Mouse (Mus musculus): ENCODE measurements around the gene Flna. TPM values are rescaled to one million over a fixed set of nuclear protein-coding genes. Genes with fewer than 3 reads are reported as not detected.

The Flna gene
- 215 and 271 TPM in 2 replicates for polyA plus RNA-seq (2016; fragmentation: Nextera tagmentation; extraction: Ambion mirVana)

GRCm38 (mm10) chrX:74249615-74250014, at the start of gene Flna:
Flna (minus strand) TSS chrX:74249820.
- peaks cover 10% of the 10 kb centered on the region for H3K4me1 ChIP-seq (replicated peaks)
- H3K27me3 ChIP-seq (ENCODE audit: insufficient read depth, poor library complexity, severe bottlenecking): peaks cover 6% of the 10 kb centered on the region; the same call in 1 of the 2 replicates
- peak within 1 kb of the TSS; percentile 87 for H3K27ac ChIP-seq
- 24% methylated on average over 38 of the region's 38 CpGs for WGBS
- H3K9me3 ChIP-seq: no peaks in the 10 kb centered on the region; the same call in 1 of the 2 replicates
- H3K4me3 ChIP-seq: peak within 1 kb of the TSS; percentile 60
- H3K36me3 ChIP-seq: no peaks in the 10 kb centered on the region
- DNase-seq (ENCODE audit: low spot score): peak; percentile 62

- no peak overlapping the region for H3K27ac ChIP-seq
- 83% methylated on average over 1 of the region's 1 CpGs for WGBS
Measured at GRCm38 (mm10) chrX:74298348-74298747, 48.7 kb upstream of the Flna start.

GRCm38 (mm10) chrX:74296538-74297448, 47.2 kb upstream of the Flna start, which contains the start of gene Atp6ap1:
Atp6ap1 (plus strand) TSS chrX:74297097.
- Histone ChIP-seq H3K4me1 (replicated peaks) (peaks cover 7% of the 10 kb centered on the region; the same call in 1 of the 2 replicates), H3K9me3 (no peaks in the 10 kb centered on the region), H3K27ac (peak within 1 kb of the TSS; percentile 87), H3K36me3 (peaks cover 29% of the 10 kb centered on the region), H3K27me3 (ENCODE audit: insufficient read depth, poor library complexity, severe bottlenecking) (no peaks in the 10 kb centered on the region), H3K4me3 (peak within 1 kb of the TSS; percentile 61)
- 12% methylated on average over 37 of the region's 37 CpGs for WGBS
- DNase-seq (ENCODE audit: low spot score): peak; percentile 90

More at GRCm38 (mm10) chrX:74298348-74298747, 48.7 kb upstream of the Flna start:
- Histone ChIP-seq H3K4me1 (replicated peaks) (peaks cover 7% of the 10 kb centered on the region; the same call in 1 of the 2 replicates), H3K36me3 (peaks cover 45% of the 10 kb centered on the region), H3K27me3 (ENCODE audit: insufficient read depth, poor library complexity, severe bottlenecking) (no peaks in the 10 kb centered on the region), H3K4me3 (no peak overlapping the region), H3K9me3 (no peaks in the 10 kb centered on the region)
- no peak for DNase-seq (ENCODE audit: low spot score)

- no peaks in the 10 kb centered on the region for H3K27me3 ChIP-seq (ENCODE audit: insufficient read depth, poor library complexity, severe bottlenecking)
- H3K4me3 ChIP-seq: no peak overlapping the region
- 85% methylated on average over 4 of the region's 4 CpGs for WGBS
- H3K9me3 ChIP-seq: no peaks in the 10 kb centered on the region
- no peak for DNase-seq (ENCODE audit: low spot score)
- H3K27ac ChIP-seq: no peak overlapping the region
- H3K4me1 ChIP-seq (replicated peaks): peaks cover 7% of the 10 kb centered on the region; the same call in 1 of the 2 replicates
- H3K36me3 ChIP-seq: peaks cover 22% of the 10 kb centered on the region
Measured at GRCm38 (mm10) chrX:74293431-74293830, 43.8 kb upstream of the Flna start.

- H3K27me3 ChIP-seq (ENCODE audit: insufficient read depth, poor library complexity, severe bottlenecking): no peaks in the 10 kb centered on the region
- H3K27ac ChIP-seq: peak overlapping the region; percentile 88
- no peaks in the 10 kb centered on the region for H3K9me3 ChIP-seq
- peak overlapping the region; percentile 69 for H3K4me3 ChIP-seq
- 43% methylated on average over 5 of the region's 5 CpGs for WGBS
- peaks cover 12% of the 10 kb centered on the region for H3K4me1 ChIP-seq (replicated peaks)
- no peak for DNase-seq (ENCODE audit: low spot score)
- peaks cover 3% of the 10 kb centered on the region for H3K36me3 ChIP-seq
Measured at GRCm38 (mm10) chrX:74283092-74283437, 33.4 kb upstream of the Flna start.

- 17% methylated on average over 39 of the region's 39 CpGs for WGBS
- Histone ChIP-seq H3K27ac (peak overlapping the region; percentile 88), H3K4me3 (peak overlapping the region; percentile 69), H3K27me3 (ENCODE audit: insufficient read depth, poor library complexity, severe bottlenecking) (no peaks in the 10 kb centered on the region), H3K4me1 (replicated peaks) (peaks cover 12% of the 10 kb centered on the region), H3K9me3 (no peaks in the 10 kb centered on the region), H3K36me3 (no peaks in the 10 kb centered on the region)
- DNase-seq (ENCODE audit: low spot score): peak; percentile 81
Measured at GRCm38 (mm10) chrX:74282395-74283091, 32.9 kb upstream of the Flna start.

- no peaks in the 10 kb centered on the region for H3K36me3 ChIP-seq
- H3K27me3 ChIP-seq (ENCODE audit: insufficient read depth, poor library complexity, severe bottlenecking): no peaks in the 10 kb centered on the region
- peak within 1 kb of the TSS; percentile 69 for H3K4me3 ChIP-seq
- peak within 1 kb of the TSS; percentile 88 for H3K27ac ChIP-seq
- 16% methylated on average over 16 of the region's 16 CpGs for WGBS
- DNase-seq (ENCODE audit: low spot score): peak; percentile 58
- peaks cover 12% of the 10 kb centered on the region for H3K4me1 ChIP-seq (replicated peaks)
- H3K9me3 ChIP-seq: no peaks in the 10 kb centered on the region
Measured at GRCm38 (mm10) chrX:74281732-74282394, 32.2 kb upstream of the Flna start, which contains the start of the genes Taz and Dnase1l1. Taz (plus strand) TSS chrX:74281912. Dnase1l1 (minus strand) TSS chrX:74282337.

GRCm38 (mm10) chrX:74281041-74281731, 31.6 kb upstream of the Flna start:
- Histone ChIP-seq H3K27ac (peak overlapping the region; percentile 88), H3K27me3 (ENCODE audit: insufficient read depth, poor library complexity, severe bottlenecking) (no peaks in the 10 kb centered on the region), H3K4me1 (replicated peaks) (peaks cover 12% of the 10 kb centered on the region), H3K9me3 (no peaks in the 10 kb centered on the region), H3K36me3 (no peaks in the 10 kb centered on the region), H3K4me3 (peak overlapping the region; percentile 69)
- 19% methylated on average over 14 of the region's 14 CpGs for WGBS
- no peak for DNase-seq (ENCODE audit: low spot score)

GRCm38 (mm10) chrX:74277916-74278315, 28.3 kb upstream of the Flna start:
- peaks cover under 1% of the 10 kb centered on the region; the same call in 1 of the 2 replicates for H3K4me1 ChIP-seq (replicated peaks)
- no peaks in the 10 kb centered on the region for H3K9me3 ChIP-seq
- DNase-seq (ENCODE audit: low spot score): no peak
- 76% methylated on average over 8 of the region's 8 CpGs for WGBS
- H3K27ac ChIP-seq: no peak overlapping the region
- H3K36me3 ChIP-seq: peaks cover 5% of the 10 kb centered on the region; the same call in 1 of the 2 replicates
- no peak overlapping the region for H3K4me3 ChIP-seq
- no peaks in the 10 kb centered on the region for H3K27me3 ChIP-seq (ENCODE audit: insufficient read depth, poor library complexity, severe bottlenecking)

- H3K27ac ChIP-seq: no peak overlapping the region
- H3K4me1 ChIP-seq (replicated peaks): peaks cover 4% of the 10 kb centered on the region
- peaks cover 14% of the 10 kb centered on the region for H3K36me3 ChIP-seq
- no peaks in the 10 kb centered on the region for H3K9me3 ChIP-seq
- DNase-seq (ENCODE audit: low spot score): peak; percentile 10
- H3K4me3 ChIP-seq: peak overlapping the region; percentile 6; the same call in 1 of the 2 replicates
- H3K27me3 ChIP-seq (ENCODE audit: insufficient read depth, poor library complexity, severe bottlenecking): no peaks in the 10 kb centered on the region
- 29% methylated on average over 10 of the region's 10 CpGs for WGBS
Measured at GRCm38 (mm10) chrX:74273422-74274322, 24.1 kb upstream of the Flna start.

- Histone ChIP-seq H3K27me3 (ENCODE audit: insufficient read depth, poor library complexity, severe bottlenecking) (no peaks in the 10 kb centered on the region), H3K4me3 (peak overlapping the region; percentile 62), H3K9me3 (no peaks in the 10 kb centered on the region), H3K4me1 (replicated peaks) (peaks cover 4% of the 10 kb centered on the region), H3K36me3 (peaks cover 14% of the 10 kb centered on the region), H3K27ac (peak overlapping the region; percentile 94)
- 15% methylated on average over 27 of the region's 27 CpGs for WGBS
- DNase-seq (ENCODE audit: low spot score): peak; percentile 30
Measured at GRCm38 (mm10) chrX:74270902-74271551, 21.4 kb upstream of the Flna start.
